Mouse (Mus musculus): Measurements from ENCODE around the gene Ebf1.

DNA sequence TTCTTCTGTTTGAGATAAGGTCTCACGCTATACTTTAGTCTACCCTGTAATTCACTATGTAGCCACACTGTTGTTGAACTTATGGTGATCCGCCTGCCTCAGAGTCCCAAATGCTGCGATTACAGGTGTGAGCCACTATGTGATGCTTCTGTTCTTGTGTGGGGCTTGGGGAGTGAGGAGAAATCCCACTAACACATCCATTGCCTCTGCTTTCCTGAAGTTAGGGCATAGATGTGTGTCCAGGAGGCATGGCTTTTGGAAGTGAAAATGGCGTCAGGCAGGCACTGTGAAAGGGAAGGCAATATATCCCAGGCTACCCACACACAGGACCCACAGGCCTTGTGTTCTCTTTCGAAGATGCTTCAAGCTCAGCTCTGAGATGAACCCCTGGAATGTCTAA, 86.8 kb downstream of the Ebf1 start:
- TF ChIP-seq POLR2A (IDR thresholded peaks at IDR 0.05; ENCODE audit: control insufficient read depth in 1 of 2, insufficient read depth in 1 of 2, low read depth in 1 of 2, low read length in 2 of 2, poor library complexity in 1 of 2) (no peak), CTCF (IDR thresholded peaks at IDR 0.05 in 2 of 3, conservative IDR thresholded peaks at IDR 0.05 in 1 of 3; ENCODE audit: control insufficient read depth in 1 of 3, insufficient read depth in 1 of 3, low read depth in 2 of 3, low read length in 3 of 3, poor library complexity in 1 of 3, severe bottlenecking in 1 of 3) (no peak), MAFK (IDR thresholded peaks at IDR 0.05; ENCODE audit: borderline replicate concordance, low read depth, low read length) (no peak), E2F4 (IDR thresholded peaks at IDR 0.05; ENCODE audit: borderline replicate concordance, low read depth, low read length) (no peak), MYB (IDR thresholded peaks at IDR 0.05; ENCODE audit: low read depth, low read length) (no peak), USF1 (IDR thresholded peaks at IDR 0.05; ENCODE audit: low read depth, low read length) (no peak), ELF1 (IDR thresholded peaks at IDR 0.05; ENCODE audit: low read depth, low read length) (no peak), NRF1 (IDR thresholded peaks at IDR 0.05; ENCODE audit: insufficient read depth, low read depth, low read length, poor library complexity, severe bottlenecking) (no peak), EP300 (IDR thresholded peaks at IDR 0.05; ENCODE audit: low read depth in 1 of 2, low read length in 2 of 2) (no peak), BHLHE40 (IDR thresholded peaks at IDR 0.05; ENCODE audit: borderline replicate concordance, low read depth, low read length) (no peak)

All from MEL (cell line).